Mouse (Mus musculus) kidney, embryonic 16.5 days (tissue): ENCODE measurements around the gene Bcl11a. TPM values are rescaled to one million over a fixed set of nuclear protein-coding genes. Genes with fewer than 3 reads are reported as not detected.

Source experiments
- ATAC-seq: fragments of 200-750 bp; cut with Nextera tagmentation; 2 replicates; pipeline ENCODE4 v1.8.0; 2017; ENCODE audit warnings: moderate TSS enrichment; ENCODE audit not compliant: low FRiP score, low TSS enrichment
- H3K27ac ChIP-seq: fragments of 300-500 bp; sonication (generic); 2 replicates; pipeline ENCODE4 v1.5.1; 2014; ENCODE audit warnings: low read length
- H3K27me3 ChIP-seq: fragments of 300-500 bp; sonication (generic); 2 replicates; pipeline ENCODE4 v1.6.1; 2014; ENCODE audit warnings: low read length, control low read depth, mixed read lengths; ENCODE audit not compliant: insufficient read depth
- H3K36me3 ChIP-seq: fragments of 300-500 bp; sonication (generic); 2 replicates; pipeline ENCODE4 v1.6.1; 2014; ENCODE audit warnings: low read length, control low read depth, mixed read lengths; ENCODE audit not compliant: insufficient read depth
- H3K4me1 ChIP-seq: fragments of 300-500 bp; sonication (generic); 2 replicates; pipeline ENCODE4 v1.6.1; 2014; ENCODE audit warnings: low read length, control low read depth, mixed read lengths; ENCODE audit not compliant: insufficient read depth
- H3K4me2 ChIP-seq: fragments of 300-500 bp; sonication (generic); replicated peaks from 2 replicates; pipeline ENCODE4 v1.6.1; 2014; ENCODE audit warnings: low read depth, low read length
- H3K4me3 ChIP-seq: fragments of 300-500 bp; sonication (generic); 2 replicates; pipeline ENCODE4 v1.5.1; 2014; ENCODE audit warnings: mild to moderate bottlenecking, low read length
- H3K9ac ChIP-seq: fragments of 300-500 bp; sonication (generic); replicated peaks from 2 replicates; pipeline ENCODE4 v1.6.1; 2014; ENCODE audit warnings: low read length
- H3K9me3 ChIP-seq: fragments of 300-500 bp; sonication (generic); 2 replicates; pipeline ENCODE4 v1.6.1; 2016; ENCODE audit warnings: low read length, control low read depth
- WGBS: fragments of 180-500 bp; shearing (Covaris S2); extraction: QIAGEN DNeasy Blood & Tissue Kit; methylation state at CpG from one replicate; pipeline ENCODE4 v1.1.7; 2014; 5-methylcytosine and 5-hydroxymethylcytosine counted together
- polyA plus RNA-seq: library from polyadenylated mRNA; unstranded; fragments of >200 nt; fragmentation: Nextera tagmentation; extraction: Ambion mirVana; gene quantifications from 2 replicates; pipeline ENCODE4 v1.2.1, GENCODE M21; 2015

The Bcl11a gene
- polyA plus RNA-seq, 1 experiment from 2014 or later: 2.8 TPM

DNA sequence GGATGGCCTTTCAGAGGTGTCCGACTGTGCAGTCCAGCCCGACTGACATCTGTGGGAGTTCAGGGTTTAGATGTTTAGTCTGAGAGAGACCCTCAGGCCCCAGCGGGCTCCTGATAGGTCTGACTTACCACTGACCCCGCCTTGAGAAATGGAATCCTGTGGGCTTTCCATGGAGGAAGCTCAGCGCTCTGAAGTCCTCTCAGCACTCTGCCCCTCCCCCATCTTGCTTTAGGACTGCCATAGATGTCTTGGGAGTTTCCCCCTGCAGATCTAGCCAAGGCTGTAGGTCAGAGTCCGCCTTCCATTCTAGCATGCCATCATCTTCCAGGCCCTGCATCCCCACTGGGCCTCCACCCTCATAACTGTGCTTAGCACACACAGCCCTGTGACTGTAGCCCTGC is 131.1 kb downstream of the Bcl11a start:
- Histone ChIP-seq H3K9me3 (no peaks in the 10 kb centered on the region), H3K27me3 (no peaks in the 10 kb centered on the region; the same call in 1 of the 2 replicates), H3K4me2 (no peak overlapping the region), H3K4me3 (no peak overlapping the region), H3K9ac (no peak overlapping the region), H3K36me3 (no peaks in the 10 kb centered on the region), H3K27ac (no peak overlapping the region), H3K4me1 (peaks cover 4% of the 10 kb centered on the region; the same call in 1 of the 2 replicates)
- peak; percentile 47; the same call in 1 of the 2 replicates for ATAC-seq
- WGBS: 28% methylated on average over 6 of the region's 6 CpGs

DNA sequence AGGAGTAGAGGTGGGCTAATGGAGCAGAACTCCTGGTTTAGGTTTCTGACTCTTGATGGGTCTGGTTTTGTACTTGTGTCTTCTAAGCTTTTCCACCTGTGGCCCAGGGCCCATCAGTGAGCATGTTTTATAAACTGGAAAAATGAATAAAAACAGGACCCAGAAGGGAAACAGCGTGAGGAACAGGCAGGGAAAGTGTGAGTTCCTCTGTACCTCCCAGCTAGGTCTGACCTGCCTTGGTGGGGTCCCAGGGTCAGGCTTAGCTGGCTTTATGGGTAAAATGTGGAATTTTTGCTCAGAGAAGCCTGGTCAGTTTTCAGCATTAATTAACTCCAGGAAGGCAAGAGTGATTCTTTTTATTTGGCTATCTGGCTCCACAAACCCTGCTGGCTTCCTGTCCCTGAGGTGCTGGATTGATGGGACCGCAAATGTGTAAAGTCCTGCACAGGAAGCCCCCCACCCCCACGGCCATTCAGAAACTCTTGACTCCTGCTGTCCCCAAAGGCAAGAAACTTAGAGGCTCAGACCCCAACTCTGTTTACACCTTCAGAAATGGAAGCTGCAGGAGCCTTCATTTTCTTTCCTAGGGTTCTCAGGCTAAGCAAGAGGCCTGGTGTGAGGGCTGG is 136.8 kb downstream of the Bcl11a start:
- Histone ChIP-seq H3K4me2 (no peak overlapping the region), H3K9me3 (no peaks in the 10 kb centered on the region), H3K4me3 (no peak overlapping the region), H3K27me3 (no peaks in the 10 kb centered on the region), H3K4me1 (peaks cover 3% of the 10 kb centered on the region; the same call in 1 of the 2 replicates), H3K27ac (no peak overlapping the region), H3K9ac (no peak overlapping the region), H3K36me3 (no peaks in the 10 kb centered on the region)
- ATAC-seq: no peak
- 35% methylated on average over 3 of the region's 3 CpGs for WGBS

DNA sequence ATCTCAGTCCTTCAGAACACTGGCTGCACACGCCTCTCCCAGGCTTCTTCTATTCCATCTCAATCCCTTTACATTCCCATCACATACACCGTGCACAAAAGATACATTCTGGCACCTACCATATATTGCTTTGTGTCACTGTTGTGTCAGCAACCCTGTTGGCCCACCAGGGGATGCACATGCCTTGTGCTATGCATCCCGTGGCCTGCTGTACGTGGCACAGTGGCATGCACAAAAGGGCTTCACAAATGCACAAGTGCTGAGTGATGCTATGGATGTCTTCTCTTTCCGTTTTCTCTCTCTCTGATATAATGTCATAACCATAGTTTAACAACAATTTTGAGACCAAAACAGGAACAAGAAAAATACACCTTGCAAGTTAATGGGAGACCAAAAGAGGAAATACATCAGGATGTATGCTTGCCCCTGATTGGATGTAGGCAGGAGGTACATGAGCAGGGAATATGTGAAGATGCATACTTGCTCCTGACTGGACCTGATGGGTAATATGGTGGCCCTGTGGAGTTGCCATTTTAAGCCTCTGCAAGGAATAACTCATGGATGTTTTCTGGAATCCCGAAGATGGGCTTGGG is 140.0 kb downstream of the Bcl11a start:
- no peaks in the 10 kb centered on the region for H3K27me3 ChIP-seq
- ATAC-seq: no peak

DNA sequence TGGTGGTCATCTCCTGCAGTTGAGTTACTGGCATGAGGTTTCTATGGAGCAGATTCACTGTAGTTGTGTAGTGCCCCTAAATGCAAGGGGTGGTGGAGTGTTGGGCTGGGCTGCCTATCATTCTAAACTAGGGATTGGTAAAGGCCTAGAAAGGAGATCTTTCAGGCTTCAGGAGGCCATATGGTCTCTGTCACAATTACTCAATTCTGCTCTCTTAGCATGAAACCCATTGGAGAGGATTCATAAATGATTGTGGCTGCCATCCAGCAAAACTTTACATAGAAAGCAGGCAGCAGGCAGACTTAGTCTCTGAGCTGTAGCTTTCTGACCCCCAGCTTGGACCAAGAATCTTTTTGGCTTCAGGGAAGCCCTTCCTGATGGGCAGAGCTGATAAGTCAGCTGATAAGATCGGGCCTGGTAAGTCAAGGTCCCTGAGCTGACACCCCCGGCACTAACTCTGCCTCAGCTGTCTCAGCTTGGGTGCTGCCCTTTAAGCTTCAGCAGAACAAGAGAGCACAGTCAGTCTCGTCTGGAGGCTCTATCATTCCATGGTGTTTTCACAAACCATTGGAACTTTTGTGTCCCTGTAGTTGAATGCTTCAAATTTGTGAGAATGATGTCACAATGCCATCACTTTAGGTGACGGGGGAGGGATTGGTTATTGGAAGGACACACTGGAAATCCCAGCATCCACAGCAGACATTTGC is 143.9 kb downstream of the Bcl11a start:
- no peak overlapping the region for H3K9ac ChIP-seq
- H3K4me1 ChIP-seq: no peaks in the 10 kb centered on the region
- 67% methylated on average over 4 of the region's 4 CpGs for WGBS
- H3K27me3 ChIP-seq: no peaks in the 10 kb centered on the region
- no peaks in the 10 kb centered on the region for H3K36me3 ChIP-seq
- no peak overlapping the region for H3K4me2 ChIP-seq
- ATAC-seq: no peak
- H3K9me3 ChIP-seq: no peaks in the 10 kb centered on the region
- H3K27ac ChIP-seq: no peak overlapping the region
- no peak overlapping the region for H3K4me3 ChIP-seq

More for the DNA sequence above, 140.0 kb downstream of the Bcl11a start:
- no peak overlapping the region for H3K9ac ChIP-seq
- peaks cover 3% of the 10 kb centered on the region; the same call in 1 of the 2 replicates for H3K4me1 ChIP-seq
- no peak overlapping the region for H3K4me3 ChIP-seq
- H3K36me3 ChIP-seq: no peaks in the 10 kb centered on the region
- no peak overlapping the region for H3K4me2 ChIP-seq
- no peaks in the 10 kb centered on the region for H3K9me3 ChIP-seq
- 87% methylated on average over 6 of the region's 6 CpGs for WGBS
- no peak overlapping the region for H3K27ac ChIP-seq

Other genes with a start within 250 kb of the Bcl11a start
- gene Papolg, start 182.8 kb upstream of the Bcl11a start, polyA plus RNA-seq: 12.9 and 13.2 TPM in 2 replicates
- not detected in 2 replicates for gene A830031A19Rik, start 3.0 kb upstream of the Bcl11a start, polyA plus RNA-seq